Mouse (Mus musculus) MEL (cell line): ENCODE results near the gene Ifna11.
"Not testable (repeated sequence)": the region's sequence is repeated elsewhere in the genome, so short reads cannot be mapped to it uniquely, and the experiment has no call there.

ENCODE experiments used
- CHD2 ChIP-seq: IDR thresholded peaks from 2 replicates; pipeline ENCODE4 v1.6.1; 2011; ENCODE audit warnings: low read length, improper control_type of control experiment
- SIN3A ChIP-seq: IDR thresholded peaks from 2 replicates; pipeline ENCODE4 v1.6.1; 2012; ENCODE audit warnings: low read length, improper control_type of control experiment, inconsistent platforms
- ZMIZ1 ChIP-seq: IDR thresholded peaks from 2 replicates; pipeline ENCODE4 v1.6.1; 2012; ENCODE audit warnings: low read depth, mild to moderate bottlenecking, inconsistent platforms, low read length, improper control_type of control experiment, moderate library complexity

DNA sequence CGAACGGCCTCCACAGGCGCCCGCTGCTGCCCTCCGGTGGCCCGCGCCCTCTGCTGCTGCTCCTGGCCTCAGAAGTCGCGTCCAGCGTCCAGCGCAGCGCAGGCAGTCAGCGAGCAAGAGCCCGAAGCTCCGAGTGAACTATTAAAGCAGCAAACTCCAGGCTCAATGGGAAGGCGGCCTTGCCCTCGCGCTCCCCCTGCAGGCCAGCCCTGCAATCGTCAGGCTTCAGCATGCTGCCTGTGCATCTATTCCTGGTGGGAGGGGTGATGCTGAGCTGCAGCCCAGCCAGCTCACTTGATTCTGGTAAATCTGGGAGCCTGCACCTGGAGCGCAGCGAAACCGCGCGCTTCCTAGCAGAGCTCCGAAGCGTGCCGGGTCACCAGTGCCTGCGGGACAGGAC, 31.4 kb upstream of the Ifna11 start, which contains the start of gene Gm13277:
- not testable (repeated sequence) for TF ChIP-seq ZMIZ1, SIN3A, CHD2
